In the genomic region with DNA sequence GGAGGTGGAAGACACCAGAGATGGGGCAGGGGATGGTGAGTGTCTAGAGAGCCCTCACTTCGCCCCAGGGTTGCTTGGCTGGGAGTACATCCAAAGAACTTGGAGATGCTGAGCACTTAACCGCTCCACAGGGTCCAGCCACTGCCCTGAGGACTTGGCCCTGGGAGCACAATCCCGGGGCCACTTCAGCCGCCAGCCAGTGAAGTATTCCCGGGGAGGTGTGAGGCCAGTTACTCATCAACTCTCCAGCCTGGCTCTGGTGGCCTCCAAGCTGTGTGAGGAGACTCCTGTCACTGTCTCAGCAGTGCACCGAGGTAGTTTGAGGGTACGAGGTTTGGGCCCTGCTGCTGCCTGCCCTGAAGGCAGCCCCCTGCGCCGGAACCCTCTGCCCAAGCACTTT, we compare ENCODE assay signal across 13 mouse cellular contexts.
"Had no signal": no experiment of that assay in that cellular context is flagged by ENCODE, and none has a peak within 500 bp of the region (broad histone marks: within the 10 kb centered on the region; RNA-seq: fewer than 3 reads in every experiment).

No protein-coding gene starts in this region.

- H3K27me3 ChIP-seq: limb, embryonic 15.5 days; midbrain, embryonic 15.5 days had no signal

- H3K9me3 ChIP-seq: limb, embryonic 15.5 days; liver, embryonic 12.5 days; midbrain, embryonic 10.5 days; midbrain, embryonic 15.5 days; neural tube, embryonic 12.5 days had no signal

- H3K9ac ChIP-seq: limb, embryonic 15.5 days; liver, embryonic 12.5 days; lung, embryonic 14.5 days; midbrain, embryonic 15.5 days; neural tube, embryonic 12.5 days had no signal

- H3K27ac ChIP-seq: limb, embryonic 15.5 days; liver, embryonic 12.5 days; midbrain, embryonic 10.5 days; midbrain, embryonic 15.5 days; neural tube, embryonic 12.5 days had no signal

- H3K4me2 ChIP-seq: limb, embryonic 15.5 days; liver, embryonic 12.5 days; lung, embryonic 14.5 days; midbrain, embryonic 15.5 days; neural tube, embryonic 12.5 days had no signal

- ATAC-seq: intestine, embryonic 16.5 days; liver, embryonic 12.5 days; midbrain, embryonic 15.5 days had no signal

- DNase-seq: layer of hippocampus, postnatal 36 days; lung, embryonic 14.5 days; lung, postnatal 10 days; lung, postnatal 4 days; spleen, adult 18-20 months; thymus, adult 18-20 months; thymus, postnatal 14 days had no signal

- H3K4me3 ChIP-seq: limb, embryonic 15.5 days; liver, embryonic 12.5 days; midbrain, embryonic 10.5 days; midbrain, embryonic 15.5 days; neural tube, embryonic 12.5 days had no signal
